ENCODE assay signal across 13 mouse cellular contexts in the genomic region with DNA sequence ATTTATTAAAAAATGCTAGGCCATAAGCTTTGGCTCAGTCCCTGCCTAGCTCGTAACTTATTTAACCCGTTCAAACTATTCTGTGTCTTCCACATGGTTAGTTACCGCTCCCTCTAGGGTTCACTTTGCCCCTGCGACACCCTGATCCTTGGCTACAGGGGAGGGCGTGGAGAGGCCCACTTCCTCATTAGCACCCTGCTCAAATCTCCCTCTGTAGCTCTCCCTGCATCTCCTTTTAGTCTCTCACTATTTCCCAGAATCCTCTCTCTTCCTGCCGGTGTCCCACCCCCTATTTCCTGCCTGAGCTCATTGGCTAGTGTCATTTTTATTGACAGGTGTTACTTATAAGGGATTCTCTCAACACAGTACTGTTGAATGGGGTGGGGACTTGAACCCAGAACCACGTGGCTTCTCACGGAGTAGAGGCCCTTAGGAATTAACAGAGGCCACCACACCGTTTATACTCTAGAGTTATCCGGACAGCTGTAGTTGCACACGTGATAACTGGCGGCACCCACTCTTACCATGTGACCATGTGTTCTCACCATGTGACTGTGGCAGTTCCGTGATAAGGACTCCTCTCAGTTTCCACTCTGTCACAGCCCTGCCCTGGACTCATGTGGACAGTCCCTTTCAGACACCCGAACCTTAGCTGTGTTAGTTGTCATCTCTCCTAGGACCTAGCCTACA. TPM values are rescaled to one million over a fixed set of nuclear protein-coding genes. Genes with fewer than 3 reads are reported as not detected.
DNase-seq lines count a peak whose midpoint lies in the region; ATAC-seq and TF ChIP-seq lines count a peak whose summit lies in the region.
"Had no signal": no experiment of that assay in that cellular context is flagged by ENCODE, and none has a peak within 500 bp of the region (broad histone marks: within the 10 kb centered on the region; RNA-seq: fewer than 3 reads in every experiment).

No protein-coding gene starts in this region.

- no peaks in the 10 kb centered on the region for H3K4me1 ChIP-seq in liver, embryonic 11.5 days (replicated peaks; ENCODE audit: control insufficient read depth, insufficient read depth, low read length)
- H3K4me1 ChIP-seq: liver, embryonic 13.5 days had no signal

- no peaks in the 10 kb centered on the region for H3K36me3 ChIP-seq in liver, embryonic 11.5 days (ENCODE audit: control insufficient read depth, insufficient read depth, low read length)
- H3K36me3 ChIP-seq: liver, embryonic 13.5 days had no signal

- no peak overlapping the region for H3K9ac ChIP-seq in liver, embryonic 11.5 days (ENCODE audit: low read depth, low read length)
- H3K9ac ChIP-seq: liver, embryonic 13.5 days had no signal

- H3K4me2 ChIP-seq in liver, embryonic 11.5 days: no peak overlapping the region
- H3K4me2 ChIP-seq: liver, embryonic 13.5 days had no signal

- peak overlapping the region; percentile 84 for H3K27ac ChIP-seq in gastrocnemius, adult 2 months
- no peak overlapping the region for H3K27ac ChIP-seq in liver, embryonic 11.5 days (ENCODE audit: low read depth, low read length)
- H3K27ac ChIP-seq: heart, embryonic 10.5 days; liver, embryonic 13.5 days had no signal

- peak; percentile 40 for ATAC-seq in megakaryocyte progenitor cell, adult 5-6 weeks (replicated peaks; ENCODE audit: poor library complexity)
- ATAC-seq in liver, embryonic 11.5 days (replicated peaks; ENCODE audit: low FRiP score): no peak; the same call in 1 of the 2 replicates

- no peaks in the 10 kb centered on the region for H3K9me3 ChIP-seq in liver, embryonic 11.5 days (ENCODE audit: control insufficient read depth, low read length)
- H3K9me3 ChIP-seq: heart, embryonic 10.5 days; liver, embryonic 13.5 days had no signal

- H3K4me3 ChIP-seq in gastrocnemius, adult 2 months: no peak overlapping the region
- H3K4me3 ChIP-seq in liver, embryonic 11.5 days (ENCODE audit: low read depth, low read length): no peak overlapping the region
- H3K4me3 ChIP-seq: erythroblast, embryonic 14.5 days; heart, embryonic 10.5 days; liver, embryonic 13.5 days had no signal

- intact Hi-C loops in gastrocnemius, adult 2 months (cut with DNase I): no loop called here
- intact Hi-C loops in gastrocnemius, postnatal 36 days (cut with DNase I): loop anchor here (10.0 kb wide), 1 partner anchor 214 kb away; no protein-coding TSS in a partner anchor

- H3K27me3 ChIP-seq in liver, embryonic 11.5 days (replicated peaks; ENCODE audit: control insufficient read depth, insufficient read depth, low read length): 0 out of 2 replicates have a peak, but pooled peaks cover 3% of the 10 kb centered on the region
- H3K27me3 ChIP-seq: liver, embryonic 13.5 days had no signal

- WGBS in liver, embryonic 11.5 days: 83% methylated on average over 14 of the region's 14 CpGs

- DNase-seq in gastrocnemius, adult 2 months: peak; percentile 34
- no peak for DNase-seq in gastrocnemius, postnatal 36 days
- peak; percentile 23 for DNase-seq in layer of hippocampus, adult 11-12 months (ENCODE audit: low spot score)
- no peak for DNase-seq in layer of hippocampus, postnatal 14 days (ENCODE audit: low spot score in 2 of 2)
- DNase-seq in MN1 (ENCODE audit: low spot score): peak; percentile 54
- no peak for DNase-seq in ovary, postnatal 10 days (ENCODE audit: low spot score)
- no peak for DNase-seq in liver, embryonic 11.5 days (ENCODE audit: low spot score)
- DNase-seq: liver, embryonic 13.5 days; lung, postnatal 4 days; spleen, adult 18-20 months had no signal

- no peak for TF ChIP-seq CTCF in gastrocnemius, adult 2 months (IDR thresholded peaks at IDR 0.05)

RNA-seq across cellular contexts. Expression of gene Ppara, which starts 36.3 kb away (rescaled TPM):
- 10 to 100 TPM; 15.4 to 47.2 TPM for total RNA-seq in gastrocnemius, adult 2 months (2021)
- total RNA-seq in gastrocnemius, postnatal 36 days (2021): 10 to 100 TPM; 14.5 to 16.5 TPM
- 1 to 10 TPM; 3.4 to 3.7 TPM for total RNA-seq in layer of hippocampus, postnatal 14 days (2021)
- not detected in 2 replicates for total RNA-seq in megakaryocyte progenitor cell, adult 5-6 weeks (2015)
- not detected in 2 replicates for total RNA-seq in megakaryocyte progenitor cell, adult 5-6 weeks (2017)
- polyA plus RNA-seq in liver, embryonic 11.5 days (2014; fragmentation: Nextera tagmentation; extraction: Ambion mirVana): 2.5 and 3.4 TPM in 2 replicates
- polyA plus RNA-seq: erythroblast, embryonic 14.5 days had no signal

Comparison
In these comparisons a context has a peak if more than half of its experiments do, and no peak if none do; other contexts are left out.
1. DNase-seq: peak in gastrocnemius, adult 2 months (single experiment), layer of hippocampus, adult 11-12 months (single experiment) and MN1 (single experiment); none in gastrocnemius, postnatal 36 days (0 of 2), layer of hippocampus, postnatal 14 days (0 of 2), ovary, postnatal 10 days (single experiment) and liver, embryonic 11.5 days (single experiment).
2. RNA of gene Ppara, which starts 36.3 kb away (total RNA-seq): 15.4 to 47.2 TPM in gastrocnemius, adult 2 months, 14.5 to 16.5 TPM in gastrocnemius, postnatal 36 days and 3.4 to 3.7 TPM in layer of hippocampus, postnatal 14 days; not detected in megakaryocyte progenitor cell, adult 5-6 weeks; every median in the first group is over 4 times any median in the second.